29 mouse cellular contexts compared by ENCODE assay signal in genomic region chr11:108396076-108396829, GRCm38 (mm10). TPM values are rescaled to one million over a fixed set of nuclear protein-coding genes. Genes with fewer than 3 reads are reported as not detected.
DNase-seq lines count a peak whose midpoint lies in the region; ATAC-seq and TF ChIP-seq lines count a peak whose summit lies in the region.
"Had no signal": no experiment of that assay in that cellular context is flagged by ENCODE, and none has a peak within 500 bp of the region (broad histone marks: within the 10 kb centered on the region; RNA-seq: fewer than 3 reads in every experiment).

No protein-coding gene starts in this region.

- no peak overlapping the region for H3K4me3 ChIP-seq in hindbrain, embryonic 14.5 days (replicated peaks; ENCODE audit: low read length)
- H3K4me3 ChIP-seq in hindbrain, embryonic 11.5 days (ENCODE audit: low read depth, low read length): no peak overlapping the region
- peak overlapping the region; percentile 30 for H3K4me3 ChIP-seq in liver, embryonic 13.5 days (replicated peaks)
- peak overlapping the region; percentile 44 for H3K4me3 ChIP-seq in liver, embryonic 15.5 days (replicated peaks)
- no peak overlapping the region for H3K4me3 ChIP-seq in stomach, postnatal 0 days (ENCODE audit: low read depth, low read length)
- H3K4me3 ChIP-seq: embryonic facial prominence, embryonic 12.5 days; embryonic facial prominence, embryonic 15.5 days; forebrain, embryonic 10.5 days; forebrain, embryonic 13.5 days; hindbrain, embryonic 10.5 days; hindbrain, embryonic 15.5 days had no signal

- no peak overlapping the region for H3K4me2 ChIP-seq in hindbrain, embryonic 14.5 days (replicated peaks)
- H3K4me2 ChIP-seq in hindbrain, embryonic 11.5 days (replicated peaks; ENCODE audit: low read depth, low read length): no peak overlapping the region
- peak overlapping the region; percentile 23 for H3K4me2 ChIP-seq in liver, embryonic 13.5 days
- H3K4me2 ChIP-seq in liver, embryonic 15.5 days: peak overlapping the region; percentile 7; the same call in 1 of the 2 replicates
- H3K4me2 ChIP-seq in stomach, postnatal 0 days (replicated peaks; ENCODE audit: low read depth): no peak overlapping the region
- H3K4me2 ChIP-seq: embryonic facial prominence, embryonic 12.5 days; embryonic facial prominence, embryonic 15.5 days; forebrain, embryonic 13.5 days; heart, embryonic 11.5 days; hindbrain, embryonic 15.5 days had no signal

- TF ChIP-seq EP300 in stomach, postnatal 0 days (optimal IDR thresholded peaks at IDR 0.05): no peak

- no peak for ATAC-seq in hindbrain, embryonic 14.5 days (ENCODE audit: low FRiP score)
- ATAC-seq in hindbrain, embryonic 11.5 days (ENCODE audit: low FRiP score): no peak
- ATAC-seq in liver, embryonic 13.5 days (ENCODE audit: low read depth): no peak
- ATAC-seq in liver, embryonic 15.5 days (ENCODE audit: insufficient read depth): no peak
- no peak for ATAC-seq in stomach, postnatal 0 days (ENCODE audit: low FRiP score, low TSS enrichment)
- ATAC-seq: forebrain, embryonic 13.5 days; forebrain, embryonic 16.5 days had no signal

- H3K4me1 ChIP-seq in hindbrain, embryonic 14.5 days (replicated peaks; ENCODE audit: control insufficient read depth, insufficient read depth, low read length): no peaks in the 10 kb centered on the region
- no peaks in the 10 kb centered on the region for H3K4me1 ChIP-seq in hindbrain, embryonic 11.5 days (replicated peaks; ENCODE audit: control insufficient read depth, insufficient read depth, low read length)
- no peaks in the 10 kb centered on the region for H3K4me1 ChIP-seq in liver, embryonic 13.5 days (replicated peaks)
- peaks cover 5% of the 10 kb centered on the region; the same call in 1 of the 2 replicates for H3K4me1 ChIP-seq in liver, embryonic 15.5 days (replicated peaks)
- no peaks in the 10 kb centered on the region for H3K4me1 ChIP-seq in stomach, postnatal 0 days (replicated peaks; ENCODE audit: control insufficient read depth, insufficient read depth)
- H3K4me1 ChIP-seq: embryonic facial prominence, embryonic 12.5 days; embryonic facial prominence, embryonic 15.5 days; forebrain, embryonic 10.5 days; forebrain, embryonic 13.5 days; hindbrain, embryonic 10.5 days; hindbrain, embryonic 15.5 days had no signal

- intact Hi-C loops in gastrocnemius, postnatal 14 days (cut with DNase I; ENCODE audit: low total_unique reads): no loop called here

- no peak for TF ChIP-seq CTCF in stomach, postnatal 0 days (IDR thresholded peaks at IDR 0.05; ENCODE audit: low read depth)

- H3K27me3 ChIP-seq in hindbrain, embryonic 14.5 days (ENCODE audit: control insufficient read depth, insufficient read depth, low read length): no peaks in the 10 kb centered on the region
- H3K27me3 ChIP-seq in hindbrain, embryonic 11.5 days (ENCODE audit: control insufficient read depth, insufficient read depth, low read length): no peaks in the 10 kb centered on the region
- H3K27me3 ChIP-seq in liver, embryonic 13.5 days: no peaks in the 10 kb centered on the region
- no peaks in the 10 kb centered on the region for H3K27me3 ChIP-seq in liver, embryonic 15.5 days
- H3K27me3 ChIP-seq in stomach, postnatal 0 days (ENCODE audit: control insufficient read depth, insufficient read depth, low read length): no peaks in the 10 kb centered on the region
- H3K27me3 ChIP-seq: embryonic facial prominence, embryonic 12.5 days; embryonic facial prominence, embryonic 15.5 days; forebrain, embryonic 13.5 days; hindbrain, embryonic 15.5 days had no signal

- H3K9ac ChIP-seq in hindbrain, embryonic 14.5 days: no peak overlapping the region
- H3K9ac ChIP-seq in hindbrain, embryonic 11.5 days (ENCODE audit: low read depth, low read length): no peak overlapping the region
- no peak overlapping the region; the same call in 1 of the 2 replicates for H3K9ac ChIP-seq in liver, embryonic 13.5 days
- peak overlapping the region; percentile 32; the same call in 1 of the 2 replicates for H3K9ac ChIP-seq in liver, embryonic 15.5 days
- H3K9ac ChIP-seq in stomach, postnatal 0 days (ENCODE audit: low read length): no peak overlapping the region
- H3K9ac ChIP-seq: embryonic facial prominence, embryonic 12.5 days; embryonic facial prominence, embryonic 15.5 days; forebrain, embryonic 13.5 days; hindbrain, embryonic 15.5 days had no signal

- WGBS in hindbrain, embryonic 14.5 days: 92% methylated on average over 7 of the region's 7 CpGs
- 93% methylated on average over 7 of the region's 7 CpGs for WGBS in hindbrain, embryonic 11.5 days
- WGBS in liver, embryonic 13.5 days (ENCODE audit: insufficient replicate concordance): 58% methylated on average over 7 of the region's 7 CpGs
- 58% methylated on average over 7 of the region's 7 CpGs for WGBS in liver, embryonic 15.5 days (ENCODE audit: insufficient replicate concordance)
- 57% methylated on average over 7 of the region's 7 CpGs for WGBS in stomach, postnatal 0 days

- peak; percentile 9 for DNase-seq in hindbrain, embryonic 14.5 days (ENCODE audit: low spot score)
- no peak for DNase-seq in hindbrain, embryonic 11.5 days (ENCODE audit: low spot score)
- no peak for DNase-seq in liver, embryonic 13.5 days
- peak; percentile 26 for DNase-seq in stomach, postnatal 0 days (ENCODE audit: low spot score)
- DNase-seq in urinary bladder, postnatal 4 days (ENCODE audit: low spot score in 2 of 2): no peak
- DNase-seq in gastrocnemius, postnatal 14 days: no peak
- DNase-seq: adrenal gland, adult 2 months; adrenal gland, postnatal 14 days; B cell, adult 2 months; cerebellum, adult 11 months; cerebellum, adult 2 months; cerebellum, adult 9-11 months; cerebellum, postnatal 25 days; gastrocnemius, postnatal 10 days; heart, adult 11 months; heart, postnatal 36 days had no signal

- no peak overlapping the region for H3K27ac ChIP-seq in hindbrain, embryonic 14.5 days
- no peak overlapping the region for H3K27ac ChIP-seq in hindbrain, embryonic 11.5 days (ENCODE audit: low read depth, low read length)
- 0 out of 2 replicates have a peak overlapping the region, but pooled peaks have one; percentile 8 for H3K27ac ChIP-seq in liver, embryonic 13.5 days
- H3K27ac ChIP-seq in liver, embryonic 15.5 days (replicated peaks): peak overlapping the region; percentile 69
- no peak overlapping the region for H3K27ac ChIP-seq in stomach, postnatal 0 days (replicated peaks)
- H3K27ac ChIP-seq: embryonic facial prominence, embryonic 12.5 days; embryonic facial prominence, embryonic 15.5 days; forebrain, embryonic 10.5 days; forebrain, embryonic 13.5 days; hindbrain, embryonic 10.5 days; hindbrain, embryonic 15.5 days had no signal

- H3K36me3 ChIP-seq in hindbrain, embryonic 14.5 days (replicated peaks; ENCODE audit: control insufficient read depth, insufficient read depth): no peaks in the 10 kb centered on the region
- H3K36me3 ChIP-seq in hindbrain, embryonic 11.5 days (ENCODE audit: control insufficient read depth, insufficient read depth, low read length): no peaks in the 10 kb centered on the region
- H3K36me3 ChIP-seq in liver, embryonic 13.5 days: 0 out of 2 replicates have a peak, but pooled peaks cover 4% of the 10 kb centered on the region
- no peaks in the 10 kb centered on the region for H3K36me3 ChIP-seq in liver, embryonic 15.5 days (replicated peaks)
- H3K36me3 ChIP-seq in stomach, postnatal 0 days (ENCODE audit: control insufficient read depth, insufficient read depth, low read length): no peaks in the 10 kb centered on the region
- H3K36me3 ChIP-seq: embryonic facial prominence, embryonic 12.5 days; embryonic facial prominence, embryonic 15.5 days; forebrain, embryonic 10.5 days; G1E; hindbrain, embryonic 10.5 days; hindbrain, embryonic 15.5 days had no signal

- H3K9me3 ChIP-seq in hindbrain, embryonic 14.5 days (ENCODE audit: control insufficient read depth, low read length): no peaks in the 10 kb centered on the region
- no peaks in the 10 kb centered on the region for H3K9me3 ChIP-seq in hindbrain, embryonic 11.5 days (ENCODE audit: control insufficient read depth, low read length)
- no peaks in the 10 kb centered on the region for H3K9me3 ChIP-seq in liver, embryonic 13.5 days (replicated peaks)
- no peaks in the 10 kb centered on the region for H3K9me3 ChIP-seq in liver, embryonic 15.5 days (replicated peaks)
- no peaks in the 10 kb centered on the region for H3K9me3 ChIP-seq in stomach, postnatal 0 days (ENCODE audit: control insufficient read depth, low read length)
- H3K9me3 ChIP-seq: embryonic facial prominence, embryonic 12.5 days; embryonic facial prominence, embryonic 15.5 days; forebrain, embryonic 10.5 days; forebrain, embryonic 13.5 days; hindbrain, embryonic 10.5 days; hindbrain, embryonic 15.5 days had no signal

RNA-seq across cellular contexts. Expression of gene Cep112, which starts 28.7 kb away (rescaled TPM):
- polyA plus RNA-seq in hindbrain, embryonic 14.5 days (2014; fragmentation: Nextera tagmentation; extraction: Ambion mirVana): 9.6 and 11.4 TPM in 2 replicates
- 9.5 and 12.4 TPM in 2 replicates for polyA plus RNA-seq in hindbrain, embryonic 11.5 days (2014; fragmentation: Nextera tagmentation; extraction: Ambion mirVana)
- polyA plus RNA-seq in liver, embryonic 13.5 days (2015; fragmentation: Nextera tagmentation; extraction: Ambion mirVana): 1.4 and 1.8 TPM in 2 replicates
- 1.3 and 1.4 TPM in 2 replicates for polyA plus RNA-seq in liver, embryonic 15.5 days (2015; fragmentation: Nextera tagmentation; extraction: Ambion mirVana)
- polyA plus RNA-seq in stomach, postnatal 0 days (2015; fragmentation: Nextera tagmentation; extraction: Ambion mirVana): 3.3 and 3.5 TPM in 2 replicates
- 1 to 10 TPM; 3.9 to 5.9 TPM for total RNA-seq in gastrocnemius, postnatal 14 days (2021)
- polyA plus RNA-seq: G1E had no signal

RNA-seq across cellular contexts. Expression of gene Prkca, which starts 52.5 kb away (rescaled TPM):
- 9.1 and 9.7 TPM in 2 replicates for polyA plus RNA-seq in hindbrain, embryonic 14.5 days (2014; fragmentation: Nextera tagmentation; extraction: Ambion mirVana)
- polyA plus RNA-seq in hindbrain, embryonic 11.5 days (2014; fragmentation: Nextera tagmentation; extraction: Ambion mirVana): 4.1 and 6.0 TPM in 2 replicates
- polyA plus RNA-seq in liver, embryonic 13.5 days (2015; fragmentation: Nextera tagmentation; extraction: Ambion mirVana): 1.9 and 4.6 TPM in 2 replicates
- 2.5 and 2.6 TPM in 2 replicates for polyA plus RNA-seq in liver, embryonic 15.5 days (2015; fragmentation: Nextera tagmentation; extraction: Ambion mirVana)
- 3.7 and 5.1 TPM in 2 replicates for polyA plus RNA-seq in stomach, postnatal 0 days (2015; fragmentation: Nextera tagmentation; extraction: Ambion mirVana)
- 10 to 100 TPM; 41.4 to 42.5 TPM for total RNA-seq in gastrocnemius, postnatal 14 days (2021)
- polyA plus RNA-seq: G1E had no signal

RNA-seq across cellular contexts. Expression of gene Apoh, which starts 53.1 kb away (rescaled TPM):
- 0.59 TPM in 1 of 2 replicates, not detected in the other for polyA plus RNA-seq in hindbrain, embryonic 14.5 days (2014; fragmentation: Nextera tagmentation; extraction: Ambion mirVana)
- polyA plus RNA-seq in hindbrain, embryonic 11.5 days (2014; fragmentation: Nextera tagmentation; extraction: Ambion mirVana): 0.19 and 0.25 TPM in 2 replicates
- polyA plus RNA-seq in liver, embryonic 13.5 days (2015; fragmentation: Nextera tagmentation; extraction: Ambion mirVana): 128 and 148 TPM in 2 replicates
- polyA plus RNA-seq in liver, embryonic 15.5 days (2015; fragmentation: Nextera tagmentation; extraction: Ambion mirVana): 589 and 735 TPM in 2 replicates
- polyA plus RNA-seq in stomach, postnatal 0 days (2015; fragmentation: Nextera tagmentation; extraction: Ambion mirVana): 3.3 and 7.0 TPM in 2 replicates
- total RNA-seq in gastrocnemius, postnatal 14 days (2021): 1 to 10 TPM in 1 of 2 experiments, under 1 TPM in 1; 0.42 to 1.3 TPM
- total RNA-seq: common myeloid progenitor, adult 5-6 weeks; G1E; heart, adult 8-10 months; heart, postnatal 36 days had no signal
- polyA plus RNA-seq: embryonic facial prominence, embryonic 15.5 days; forebrain, embryonic 10.5 days; G1E; heart, embryonic 14.5 days; hindbrain, embryonic 10.5 days had no signal

Comparison
In these comparisons a context has a peak if more than half of its experiments do, and no peak if none do; other contexts are left out.
1. DNase-seq: peak in hindbrain, embryonic 14.5 days (single experiment) and stomach, postnatal 0 days (single experiment); none in hindbrain, embryonic 11.5 days (single experiment), liver, embryonic 13.5 days (single experiment), urinary bladder, postnatal 4 days (0 of 2) and gastrocnemius, postnatal 14 days (single experiment).
2. H3K27ac ChIP-seq: peak in liver, embryonic 13.5 days (single experiment) and liver, embryonic 15.5 days (single experiment); none in hindbrain, embryonic 14.5 days (single experiment), hindbrain, embryonic 11.5 days (single experiment) and stomach, postnatal 0 days (single experiment).
3. H3K4me2 ChIP-seq: peak in liver, embryonic 13.5 days (single experiment) and liver, embryonic 15.5 days (single experiment); none in hindbrain, embryonic 14.5 days (single experiment), hindbrain, embryonic 11.5 days (single experiment) and stomach, postnatal 0 days (single experiment).
4. H3K4me3 ChIP-seq: peak in liver, embryonic 13.5 days (single experiment) and liver, embryonic 15.5 days (single experiment); none in hindbrain, embryonic 14.5 days (single experiment), hindbrain, embryonic 11.5 days (single experiment) and stomach, postnatal 0 days (single experiment).
5. RNA of gene Apoh, which starts 53.1 kb away (polyA plus RNA-seq): 589 to 735 TPM in liver, embryonic 15.5 days and 128 to 148 TPM in liver, embryonic 13.5 days; 3.3 to 7.0 TPM in stomach, postnatal 0 days, 0.59 TPM in hindbrain, embryonic 14.5 days and 0.19 to 0.25 TPM in hindbrain, embryonic 11.5 days; every median in the first group is over 10 times any median in the second.